In the genomic region with DNA sequence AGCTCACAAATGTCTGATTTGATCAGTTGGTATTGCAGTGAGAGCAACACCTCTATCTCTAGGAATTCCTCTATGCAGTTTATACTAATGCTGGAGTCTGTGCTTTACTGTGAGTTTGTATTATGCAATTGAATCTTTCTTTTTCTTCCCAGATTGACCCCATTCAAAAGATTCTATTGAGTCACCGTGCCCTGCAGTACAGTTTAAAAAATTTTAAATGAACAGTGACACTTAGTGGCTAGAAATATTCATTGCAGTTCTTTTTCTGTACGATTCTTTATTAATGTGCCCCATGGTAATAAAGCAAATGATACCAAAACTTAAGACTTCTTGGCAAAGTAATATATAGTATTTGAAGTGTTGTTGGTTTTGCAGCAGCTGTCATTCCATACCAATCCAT, we compare ENCODE assay signal across 9 mouse cellular contexts.
A peak's percentile ranks its signal among the peaks of the same experiment; 100 is the strongest.
DNase-seq lines count a peak whose midpoint lies in the region; ATAC-seq and TF ChIP-seq lines count a peak whose summit lies in the region.
"Had no signal": no experiment of that assay in that cellular context is flagged by ENCODE, and none has a peak within 500 bp of the region (broad histone marks: within the 10 kb centered on the region; RNA-seq: fewer than 3 reads in every experiment).

No protein-coding gene starts in this region.

- TF ChIP-seq CTCF in heart, postnatal 0 days (IDR thresholded peaks at IDR 0.05; ENCODE audit: low read depth), result peak; percentile 48

- no peak overlapping the region for H3K4me3 ChIP-seq in heart, postnatal 0 days (ENCODE audit: low read depth, low read length)
- H3K4me3 ChIP-seq in heart, embryonic 10.5 days, result no peak overlapping the region
- H3K4me3 ChIP-seq: embryonic facial prominence, embryonic 13.5 days had no signal

- H3K36me3 ChIP-seq in heart, postnatal 0 days (replicated peaks; ENCODE audit: control insufficient read depth, insufficient read depth, low read length), result no peaks in the 10 kb centered on the region
- H3K36me3 ChIP-seq in heart, embryonic 10.5 days, result no peaks in the 10 kb centered on the region
- H3K36me3 ChIP-seq: embryonic facial prominence, embryonic 13.5 days had no signal

- no peak for ATAC-seq in heart, postnatal 0 days (ENCODE audit: insufficient read depth, low read depth)

- no peaks in the 10 kb centered on the region for H3K4me1 ChIP-seq in heart, postnatal 0 days (ENCODE audit: control insufficient read depth, insufficient read depth)
- H3K4me1 ChIP-seq in heart, embryonic 10.5 days, result no peaks in the 10 kb centered on the region
- H3K4me1 ChIP-seq: embryonic facial prominence, embryonic 13.5 days had no signal

- DNase-seq in heart, postnatal 0 days (ENCODE audit: low spot score), result peak; percentile 17
- DNase-seq in heart, embryonic 10.5 days (ENCODE audit: low spot score), result no peak
- DNase-seq in 3T3-L1 (ENCODE audit: low read depth, low spot score) (peak; percentile 56), NIH3T3 (ENCODE audit: low read depth) (peak; percentile 61)
- peak; percentile 7 for DNase-seq in forelimb bud, embryonic 11.5 days (ENCODE audit: low read depth, low spot score)
- no peak for DNase-seq in natural killer cell, adult 2 months (ENCODE audit: low spot score in 2 of 2)
- DNase-seq in gastrocnemius, adult 8-10 months (ENCODE audit: low spot score in 2 of 2), result no peak
- DNase-seq in frontal cortex, postnatal 36 days (ENCODE audit: low spot score in 2 of 2), result no peak

- H3K27me3 ChIP-seq in heart, postnatal 0 days (ENCODE audit: control insufficient read depth, insufficient read depth, low read length), result no peaks in the 10 kb centered on the region
- no peaks in the 10 kb centered on the region for H3K27me3 ChIP-seq in heart, embryonic 10.5 days (ENCODE audit: insufficient read depth, poor library complexity, severe bottlenecking)
- H3K27me3 ChIP-seq: embryonic facial prominence, embryonic 13.5 days had no signal

- H3K9me3 ChIP-seq in heart, postnatal 0 days (replicated peaks; ENCODE audit: control insufficient read depth, low read length), result no peaks in the 10 kb centered on the region; the same call in 1 of the 2 replicates
- H3K9me3 ChIP-seq in heart, embryonic 10.5 days, result no peaks in the 10 kb centered on the region
- H3K9me3 ChIP-seq: embryonic facial prominence, embryonic 13.5 days had no signal

- WGBS in heart, postnatal 0 days, result 6% methylated on average over 2 of the region's 2 CpGs
- WGBS in heart, embryonic 10.5 days, result 31% methylated on average over 2 of the region's 2 CpGs

- TF ChIP-seq EP300 in heart, postnatal 0 days (IDR thresholded peaks at IDR 0.05; ENCODE audit: low read depth), result no peak

- no peak overlapping the region for H3K27ac ChIP-seq in heart, postnatal 0 days (ENCODE audit: low read depth)
- H3K27ac ChIP-seq in heart, embryonic 10.5 days, result no peak overlapping the region
- H3K27ac ChIP-seq: embryonic facial prominence, embryonic 13.5 days had no signal

- H3K9ac ChIP-seq in heart, postnatal 0 days (replicated peaks; ENCODE audit: low read depth, low read length), result no peak overlapping the region
- H3K9ac ChIP-seq: embryonic facial prominence, embryonic 13.5 days had no signal

- no peak overlapping the region for H3K4me2 ChIP-seq in heart, postnatal 0 days (ENCODE audit: low read depth, low read length)
- H3K4me2 ChIP-seq: embryonic facial prominence, embryonic 13.5 days had no signal

Comparison
In these comparisons a context has a peak if more than half of its experiments do, and no peak if none do; other contexts are left out.
1. DNase-seq: peak in heart, postnatal 0 days (single experiment), 3T3-L1 (single experiment), NIH3T3 (single experiment) and forelimb bud, embryonic 11.5 days (single experiment); none in heart, embryonic 10.5 days (single experiment), natural killer cell, adult 2 months (0 of 2), gastrocnemius, adult 8-10 months (0 of 2) and frontal cortex, postnatal 36 days (0 of 2).